Mouse (Mus musculus) CH12.LX (cell line): Measurements from ENCODE around the gene 1700049E17Rik1.
"Not testable (repeated sequence)": the region's sequence is repeated elsewhere in the genome, so short reads cannot be mapped to it uniquely, and the experiment has no call there.

Source experiments
- CTCF ChIP-seq, 2 experiments: IDR thresholded peaks in 1 of 2; conservative IDR thresholded peaks in 1 of 2; 2 replicates each; pipeline ENCODE4 v1.5.1; 2011 to 2012; ENCODE audit warnings: low read depth in 2 of 2, low read length in 2 of 2, improper control_type of control experiment in 1 of 2, inconsistent platforms in 1 of 2, mild to moderate bottlenecking in 1 of 2, moderate library complexity in 1 of 2
- E2F4 ChIP-seq: IDR thresholded peaks from 2 replicates; pipeline ENCODE4 v1.6.1; 2011; ENCODE audit warnings: low read depth, low read length, improper control_type of control experiment; ENCODE audit not compliant: insufficient replicate concordance
- EP300 ChIP-seq: IDR thresholded peaks from 2 replicates; pipeline ENCODE4 v1.6.1; 2011; ENCODE audit warnings: low read length, improper control_type of control experiment
- POLR2A ChIP-seq: IDR thresholded peaks from 2 replicates; pipeline ENCODE4 v1.6.1; 2011; ENCODE audit warnings: low read depth, mild to moderate bottlenecking, improper control_type of control experiment, low read length
- RAD21 ChIP-seq: IDR thresholded peaks from 2 replicates; pipeline ENCODE4 v1.6.1; 2011; ENCODE audit warnings: low read depth, mild to moderate bottlenecking, low read length, improper control_type of control experiment, moderate library complexity
- TBP ChIP-seq: conservative IDR thresholded peaks from 2 replicates; pipeline ENCODE4 v1.6.1; 2011; ENCODE audit warnings: low read depth, low read length, improper control_type of control experiment
- UBTF ChIP-seq: IDR thresholded peaks from 2 replicates; pipeline ENCODE4 v1.6.1; 2012; ENCODE audit warnings: low read depth, mild to moderate bottlenecking, inconsistent platforms, low read length, improper control_type of control experiment, moderate library complexity
- ZKSCAN1 ChIP-seq: IDR thresholded peaks from 2 replicates; pipeline ENCODE4 v1.6.1; 2012; ENCODE audit warnings: low read depth, inconsistent platforms, low read length, improper control_type of control experiment, borderline replicate concordance

- not testable (repeated sequence) for TF ChIP-seq POLR2A; EP300; CTCF (conservative IDR thresholded peaks at IDR 0.05 in 1 of 2, IDR thresholded peaks at IDR 0.05 in 1 of 2; ENCODE audit: low read depth in 2 of 2, low read length in 2 of 2); UBTF; TBP; E2F4; RAD21; ZKSCAN1
These were observed 39.3 kb downstream of the 1700049E17Rik1 start for GRCm38 (mm10) chr14:41964095-41964494.
